Comparison of ENCODE assay signal across 8 mouse cellular contexts in genomic region chrX:53024268-53024667, GRCm38 (mm10). TPM values are rescaled to one million over a fixed set of nuclear protein-coding genes. Genes with fewer than 3 reads are reported as not detected.
DNase-seq lines count a peak whose midpoint lies in the region; ATAC-seq lines count a peak whose summit lies in the region.

No protein-coding gene starts in this region.

- DNase-seq in 3T3-L1 (ENCODE audit: low read depth, low spot score) (peak; percentile 77), R1 (ENCODE audit: low read depth, low spot score) (peak; percentile 71)
- peak; percentile 57 for DNase-seq in embryo, embryonic 11 days
- DNase-seq in kidney, adult 9 months = peak; percentile 6
- DNase-seq in left cerebral cortex, postnatal 4 days = peak; percentile 2
- peak; percentile 26 for DNase-seq in lung, postnatal 14 days
- DNase-seq in retina, postnatal 1 day = peak; percentile 31

- intact Hi-C loops in left cerebral cortex, postnatal 4 days (cut with DNase I) = loop anchor here (10.0 kb wide), 1 partner anchor 231 kb away; no protein-coding TSS in a partner anchor

- peak; percentile 69 for ATAC-seq in granulocyte monocyte progenitor cell, adult 5-6 weeks (replicated peaks; ENCODE audit: poor library complexity, severe bottlenecking)

RNA-seq across cellular contexts. Expression of gene Hprt, which starts 36.3 kb away (rescaled TPM):
- total RNA-seq in granulocyte monocyte progenitor cell, adult 5-6 weeks (2014; fragmentation: Nextera tagmentation) = 260 and 308 TPM in 2 replicates
- 398 and 447 TPM in 2 replicates for total RNA-seq in granulocyte monocyte progenitor cell, adult 5-6 weeks (2017)
- total RNA-seq in left cerebral cortex, postnatal 4 days (2021) = 10 to 100 TPM; 77.3 to 90.7 TPM

Comparison
In these comparisons a context has a peak if more than half of its experiments do, and no peak if none do; other contexts are left out.
1. Peak in every context shown above with its lines: DNase-seq and ATAC-seq.
2. DNase-seq: peak in every context shown above with its lines; median percentile 77 in 3T3-L1; 71 in R1; 57 in embryo, embryonic 11 days; 31 in retina, postnatal 1 day; 26 in lung, postnatal 14 days; 6 in kidney, adult 9 months; 2 in left cerebral cortex, postnatal 4 days.